Mouse (Mus musculus): ENCODE results near the gene Zmiz1. TPM values are rescaled to one million over a fixed set of nuclear protein-coding genes. Genes with fewer than 3 reads are reported as not detected.

Gene Zmiz1
- total RNA-seq, 2 experiments from 2014 or later = 106 to 107 TPM

DNA sequence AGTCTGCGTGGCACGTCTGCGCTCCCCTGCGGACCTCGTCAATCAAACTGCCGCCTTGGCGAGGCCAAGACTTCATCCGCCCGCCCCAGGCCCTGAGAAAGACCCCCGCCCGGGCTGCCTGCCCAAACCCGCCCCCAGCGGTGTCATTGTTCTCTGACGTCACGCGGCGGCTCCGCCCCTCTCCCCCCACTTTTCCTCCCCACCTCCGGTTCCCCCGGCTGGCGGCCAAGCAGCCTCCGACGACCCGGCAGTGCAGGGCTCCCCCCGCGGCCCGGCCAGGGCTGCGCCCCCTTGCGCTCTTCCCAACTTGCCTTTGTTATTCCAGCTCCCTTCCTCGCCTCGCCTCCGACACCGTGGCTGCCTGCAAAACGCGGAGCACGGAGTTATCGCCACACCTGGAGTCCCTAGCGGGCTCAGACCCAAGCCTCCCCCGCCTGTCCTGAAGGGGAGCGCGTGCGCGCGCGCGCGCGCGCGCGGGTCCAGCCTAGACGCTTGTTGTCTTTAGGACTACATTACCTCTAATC is 1.5 kb upstream of the Zmiz1 start:
- intact Hi-C loops (cut with DNase I) = loop anchor here (1.0 to 10.0 kb wide), 9 partner anchors 36 to 955 kb away; no protein-coding TSS in a partner anchor
- peak; percentile 49 for TF ChIP-seq CTCF (IDR thresholded peaks at IDR 0.05)
- Histone ChIP-seq H3K27ac (peak overlapping the region; percentile 97), H3K4me3 (peak overlapping the region; percentile 86)
- peak; percentile 92 to 98 for DNase-seq (ENCODE audit: extremely low spot score in 1 of 2, low spot score in 2 of 2)

- peak; percentile 37 to 46 for DNase-seq (ENCODE audit: extremely low spot score in 1 of 2, low spot score in 2 of 2)
- Histone ChIP-seq H3K27ac (peak overlapping the region; percentile 97), H3K4me3 (peak overlapping the region; percentile 86)
- no peak; the same call in none of the 2 replicates for TF ChIP-seq CTCF (IDR thresholded peaks at IDR 0.05)
- intact Hi-C loops (cut with DNase I) = loop anchor here (1.0 to 10.0 kb wide), 11 partner anchors 80 to 956 kb away; no protein-coding TSS in a partner anchor
Measured at GRCm38 (mm10) chr14:25458111-25459015, 622 bp upstream of the Zmiz1 start.

GRCm38 (mm10) chr14:25459394-25459997 is 511 bp downstream of the Zmiz1 start:
- DNase-seq (ENCODE audit: extremely low spot score in 1 of 2, low spot score in 2 of 2) = peak; percentile 73 to 75
- intact Hi-C loops (cut with DNase I) = loop anchor here (1.0 to 10.0 kb wide), 11 partner anchors 81 to 957 kb away; no protein-coding TSS in a partner anchor
- peak; percentile 40 for TF ChIP-seq CTCF (IDR thresholded peaks at IDR 0.05)
- H3K4me3 ChIP-seq = peak overlapping the region; percentile 86
- peak overlapping the region; percentile 97 for H3K27ac ChIP-seq

- TF ChIP-seq CTCF (IDR thresholded peaks at IDR 0.05) = no peak
- intact Hi-C loops (cut with DNase I) = loop anchor here (1.0 to 10.0 kb wide), 12 partner anchors 57 to 958 kb away; no protein-coding TSS in a partner anchor
- H3K27ac ChIP-seq = peak overlapping the region; percentile 97
- peak; percentile 40 to 43 for DNase-seq (ENCODE audit: extremely low spot score in 1 of 2, low spot score in 2 of 2)
- peak overlapping the region; percentile 86 for H3K4me3 ChIP-seq
Measured at GRCm38 (mm10) chr14:25459998-25460800, 1.2 kb downstream of the Zmiz1 start.

DNA sequence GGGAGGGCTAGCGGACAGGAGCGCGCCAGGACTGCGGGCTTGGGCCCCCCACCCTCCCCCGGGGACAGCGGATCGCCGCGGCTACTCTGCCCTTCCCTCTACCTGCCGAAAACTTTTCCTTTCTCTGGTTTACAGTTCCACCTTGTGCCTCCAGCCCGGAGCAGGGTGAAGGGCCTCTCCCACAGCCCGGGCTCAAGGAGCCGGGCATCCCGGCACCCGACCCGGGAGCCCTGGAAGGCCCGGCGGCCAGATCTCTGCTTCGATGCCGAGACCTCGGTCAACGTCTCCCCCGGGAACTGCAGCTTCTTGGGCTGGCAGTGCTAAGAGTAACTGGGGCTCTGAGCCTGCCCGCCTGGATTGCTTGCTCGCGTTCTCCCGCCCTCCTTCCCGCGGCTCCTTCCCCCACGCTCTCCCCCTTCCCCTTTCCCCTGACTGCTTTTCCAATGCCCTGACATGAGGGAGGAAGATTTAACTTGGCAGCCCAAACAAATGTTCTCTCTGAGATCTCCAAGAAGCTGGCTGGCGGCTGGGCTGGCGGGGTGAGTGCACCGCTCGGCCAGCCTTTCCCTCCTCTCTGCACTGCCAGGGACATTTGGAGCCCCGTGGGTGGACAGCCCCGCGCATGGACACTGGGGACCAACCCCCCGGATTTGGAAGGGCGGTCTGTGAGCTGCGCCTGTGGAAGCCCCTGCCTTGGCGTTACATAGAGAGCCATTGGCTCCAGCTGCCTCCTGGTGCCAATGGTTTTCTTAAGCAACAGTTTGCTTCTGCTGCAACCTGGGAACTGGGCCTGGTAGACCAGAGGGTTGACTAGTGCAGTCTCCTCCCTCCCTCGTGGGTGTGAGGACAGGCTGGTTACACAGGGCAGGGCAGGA is 2.1 kb downstream of the Zmiz1 start:
- Histone ChIP-seq H3K4me3 (peak overlapping the region; percentile 86), H3K27ac (peak overlapping the region; percentile 97)
- intact Hi-C loops (cut with DNase I) = loop anchor here (5.0 kb wide), 1 partner anchor 56 kb away; no protein-coding TSS in a partner anchor
- peak; percentile 55 to 60 for DNase-seq (ENCODE audit: extremely low spot score in 1 of 2, low spot score in 2 of 2)
- TF ChIP-seq CTCF (IDR thresholded peaks at IDR 0.05) = no peak

DNA sequence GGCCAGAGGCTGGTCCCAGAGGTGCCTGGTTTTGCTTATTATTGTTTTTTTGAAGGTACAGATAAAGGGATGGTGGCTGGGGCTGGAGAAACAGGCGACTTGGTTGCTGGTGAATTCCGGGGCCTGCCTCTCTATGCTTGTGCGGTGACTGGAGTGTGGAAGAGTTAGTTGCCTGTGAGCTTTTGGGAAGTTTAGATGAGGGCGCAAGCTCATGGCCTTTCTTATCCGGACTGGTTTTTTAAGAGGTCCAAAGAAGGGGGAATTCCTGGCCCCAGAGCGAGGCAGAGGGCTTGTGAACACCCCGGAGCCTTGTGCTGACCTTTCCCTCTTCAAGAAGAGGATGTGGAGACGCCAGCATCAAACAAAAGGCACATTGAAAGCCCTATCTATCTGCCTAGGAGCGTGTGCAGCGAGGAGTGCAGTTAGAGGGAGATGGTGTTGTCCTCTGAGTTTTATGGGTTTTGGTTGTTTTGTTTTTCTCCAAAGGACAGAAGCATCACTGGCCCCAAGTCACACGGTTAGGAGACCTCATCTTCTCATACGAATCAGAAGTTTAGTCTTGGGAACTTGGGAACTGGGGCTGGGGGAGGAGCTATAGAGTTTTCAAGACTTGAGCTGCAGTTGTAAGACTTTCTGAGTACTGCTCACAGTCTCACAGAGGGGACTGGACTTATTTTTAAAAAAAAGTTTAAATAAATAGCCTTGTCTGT is 2.8 kb downstream of the Zmiz1 start:
- DNase-seq (ENCODE audit: extremely low spot score in 1 of 2, low spot score in 2 of 2) = no peak
- Histone ChIP-seq H3K27ac (peak overlapping the region; percentile 97), H3K4me3 (peak overlapping the region; percentile 86)
- TF ChIP-seq CTCF (IDR thresholded peaks at IDR 0.05) = no peak
- intact Hi-C loops (cut with DNase I) = loop anchor here (5.0 kb wide), 1 partner anchor 55 kb away; no protein-coding TSS in a partner anchor

DNA sequence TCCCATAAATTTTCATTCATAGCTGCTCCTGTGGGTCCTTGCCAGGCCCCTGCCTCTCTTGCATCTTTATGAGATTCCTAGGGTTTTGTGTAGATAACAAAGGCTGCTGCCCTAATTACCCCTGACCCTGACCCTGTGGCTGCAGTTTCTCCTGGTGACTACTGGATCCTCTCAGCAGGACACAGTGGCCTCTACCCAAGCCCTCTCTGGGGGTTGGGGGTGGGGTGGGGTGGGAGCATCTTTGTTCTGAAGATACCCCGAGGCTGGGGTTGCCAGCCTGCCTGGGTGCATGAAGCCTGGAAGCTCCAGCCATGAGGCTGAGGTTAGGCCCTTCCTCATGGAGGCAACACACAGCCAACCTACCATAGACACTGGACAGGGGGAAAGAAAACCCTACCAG is 4.0 kb downstream of the Zmiz1 start:
- TF ChIP-seq CTCF (IDR thresholded peaks at IDR 0.05) = no peak
- H3K27ac ChIP-seq = no peak overlapping the region
- H3K4me3 ChIP-seq = no peak overlapping the region
- intact Hi-C loops (cut with DNase I) = loop anchor here (5.0 kb wide), 1 partner anchor 54 kb away; no protein-coding TSS in a partner anchor
- DNase-seq (ENCODE audit: extremely low spot score in 1 of 2, low spot score in 2 of 2) = no peak

- intact Hi-C loops (cut with DNase I) = loop anchor here (5.0 kb wide), 1 partner anchor 53 kb away; no protein-coding TSS in a partner anchor
- no peak overlapping the region for H3K4me3 ChIP-seq
- DNase-seq (ENCODE audit: extremely low spot score in 1 of 2, low spot score in 2 of 2) = no peak
- H3K27ac ChIP-seq = no peak overlapping the region
- no peak for TF ChIP-seq CTCF (IDR thresholded peaks at IDR 0.05)
Measured at GRCm38 (mm10) chr14:25463919-25464318, 4.9 kb downstream of the Zmiz1 start.

DNA sequence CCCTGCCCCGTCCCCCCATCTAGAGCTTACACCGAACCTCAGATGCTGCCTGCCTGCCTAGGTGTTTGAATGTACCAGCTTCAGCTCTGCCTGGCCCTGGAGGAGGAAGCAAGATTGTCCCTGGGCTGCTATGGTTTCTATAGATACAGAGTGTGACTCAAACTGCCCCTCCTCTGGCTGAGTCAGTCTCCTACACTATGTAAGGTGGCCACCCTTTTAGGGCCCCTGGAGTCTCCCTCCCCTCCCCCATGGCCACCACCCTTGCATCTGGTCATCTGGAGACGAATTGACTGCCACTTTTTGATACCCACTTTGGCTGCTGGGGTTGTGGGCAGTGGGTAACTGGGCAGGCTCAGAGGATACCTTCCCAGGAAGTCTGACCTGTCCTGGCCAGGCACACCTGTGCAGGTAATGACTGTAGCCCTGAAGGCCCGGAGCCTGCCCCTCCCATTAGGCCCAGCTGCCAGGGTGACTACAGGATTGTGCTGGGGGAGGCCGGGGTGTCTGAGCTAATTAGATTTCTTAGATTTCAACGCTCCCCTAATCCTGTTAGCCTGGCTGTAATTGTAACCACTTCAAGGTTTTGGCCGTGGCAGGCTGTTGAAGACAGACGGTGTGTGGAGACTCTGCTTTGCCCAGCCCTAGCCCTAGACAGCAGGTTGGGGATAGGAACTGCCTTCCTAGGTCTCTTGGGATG is 5.8 kb downstream of the Zmiz1 start:
- Histone ChIP-seq H3K4me3 (no peak overlapping the region), H3K27ac (no peak overlapping the region)
- no peak for DNase-seq (ENCODE audit: extremely low spot score in 1 of 2, low spot score in 2 of 2)
- TF ChIP-seq CTCF (IDR thresholded peaks at IDR 0.05) = no peak
- intact Hi-C loops (cut with DNase I) = loop anchor here (5.0 kb wide), 1 partner anchor 53 kb away; no protein-coding TSS in a partner anchor

Data from left cerebral cortex, adult 2 months (tissue).